Mouse (Mus musculus) kidney, embryonic 16.5 days (tissue): ENCODE results near the gene Atg4c. TPM values are rescaled to one million over a fixed set of nuclear protein-coding genes. Genes with fewer than 3 reads are reported as not detected.

Source experiments
- ATAC-seq: fragments of 200-750 bp; cut with Nextera tagmentation; 2 replicates; pipeline ENCODE4 v1.8.0; 2017; ENCODE audit warnings: moderate TSS enrichment; ENCODE audit not compliant: low FRiP score, low TSS enrichment
- H3K27ac ChIP-seq: fragments of 300-500 bp; sonication (generic); 2 replicates; pipeline ENCODE4 v1.5.1; 2014; ENCODE audit warnings: low read length
- H3K27me3 ChIP-seq: fragments of 300-500 bp; sonication (generic); 2 replicates; pipeline ENCODE4 v1.6.1; 2014; ENCODE audit warnings: low read length, control low read depth, mixed read lengths; ENCODE audit not compliant: insufficient read depth
- H3K36me3 ChIP-seq: fragments of 300-500 bp; sonication (generic); 2 replicates; pipeline ENCODE4 v1.6.1; 2014; ENCODE audit warnings: low read length, control low read depth, mixed read lengths; ENCODE audit not compliant: insufficient read depth
- H3K4me1 ChIP-seq: fragments of 300-500 bp; sonication (generic); 2 replicates; pipeline ENCODE4 v1.6.1; 2014; ENCODE audit warnings: low read length, control low read depth, mixed read lengths; ENCODE audit not compliant: insufficient read depth
- H3K4me2 ChIP-seq: fragments of 300-500 bp; sonication (generic); replicated peaks from 2 replicates; pipeline ENCODE4 v1.6.1; 2014; ENCODE audit warnings: low read depth, low read length
- H3K4me3 ChIP-seq: fragments of 300-500 bp; sonication (generic); 2 replicates; pipeline ENCODE4 v1.5.1; 2014; ENCODE audit warnings: mild to moderate bottlenecking, low read length
- H3K9ac ChIP-seq: fragments of 300-500 bp; sonication (generic); replicated peaks from 2 replicates; pipeline ENCODE4 v1.6.1; 2014; ENCODE audit warnings: low read length
- H3K9me3 ChIP-seq: fragments of 300-500 bp; sonication (generic); 2 replicates; pipeline ENCODE4 v1.6.1; 2016; ENCODE audit warnings: low read length, control low read depth
- WGBS: fragments of 180-500 bp; shearing (Covaris S2); extraction: QIAGEN DNeasy Blood & Tissue Kit; methylation state at CpG from one replicate; pipeline ENCODE4 v1.1.7; 2014; 5-methylcytosine and 5-hydroxymethylcytosine counted together
- polyA plus RNA-seq: library from polyadenylated mRNA; unstranded; fragments of >200 nt; fragmentation: Nextera tagmentation; extraction: Ambion mirVana; gene quantifications from 2 replicates; pipeline ENCODE4 v1.2.1, GENCODE M21; 2015

Atg4c gene
- polyA plus RNA-seq = 16.3 and 16.6 TPM in 2 replicates

- peak within 1 kb of the TSS; percentile 77 for H3K4me3 ChIP-seq
- no peaks in the 10 kb centered on the region for H3K36me3 ChIP-seq
- H3K9me3 ChIP-seq = no peaks in the 10 kb centered on the region
- H3K4me1 ChIP-seq = peaks cover 11% of the 10 kb centered on the region
- peak within 1 kb of the TSS; percentile 72 for H3K4me2 ChIP-seq
- no peaks in the 10 kb centered on the region for H3K27me3 ChIP-seq
- H3K27ac ChIP-seq = peak within 1 kb of the TSS; percentile 97
- peak within 1 kb of the TSS; percentile 93 for H3K9ac ChIP-seq
- ATAC-seq = peak; percentile 97
- WGBS = 0% methylated on average over 50 of the region's 50 CpGs
Measured at GRCm38 (mm10) chr4:99193810-99194582, at the start of gene Atg4c. Gene Atg4c (plus strand): TSS chr4:99193934.

- peaks cover 12% of the 10 kb centered on the region for H3K4me1 ChIP-seq
- H3K9me3 ChIP-seq = 0 out of 2 replicates have a peak, but pooled peaks cover 3% of the 10 kb centered on the region
- H3K36me3 ChIP-seq = no peaks in the 10 kb centered on the region
- no peak overlapping the region for H3K4me3 ChIP-seq
- H3K27ac ChIP-seq = peak overlapping the region; percentile 61
- 78% methylated on average over 4 of the region's 4 CpGs for WGBS
- H3K27me3 ChIP-seq = peaks cover 3% of the 10 kb centered on the region; the same call in 1 of the 2 replicates
- no peak overlapping the region for H3K9ac ChIP-seq
- H3K4me2 ChIP-seq = no peak overlapping the region
- ATAC-seq = no peak
Measured at GRCm38 (mm10) chr4:99151434-99151833, 42.3 kb upstream of the Atg4c start.

GRCm38 (mm10) chr4:99151885-99152558 is 41.7 kb upstream of the Atg4c start:
- Histone ChIP-seq H3K9ac (no peak overlapping the region), H3K27ac (peak overlapping the region; percentile 61), H3K36me3 (no peaks in the 10 kb centered on the region), H3K4me2 (0 out of 2 replicates have a peak overlapping the region, but pooled peaks have one; percentile 1), H3K4me3 (no peak overlapping the region), H3K27me3 (peaks cover 3% of the 10 kb centered on the region; the same call in 1 of the 2 replicates), H3K9me3 (no peaks in the 10 kb centered on the region), H3K4me1 (peaks cover 12% of the 10 kb centered on the region)
- 18% methylated on average over 4 of the region's 4 CpGs for WGBS
- ATAC-seq = peak; percentile 86

- no peak overlapping the region for H3K4me2 ChIP-seq
- H3K27me3 ChIP-seq = peaks cover 3% of the 10 kb centered on the region; the same call in 1 of the 2 replicates
- no peak overlapping the region for H3K9ac ChIP-seq
- no peak overlapping the region for H3K4me3 ChIP-seq
- peaks cover 11% of the 10 kb centered on the region for H3K4me1 ChIP-seq
- no peaks in the 10 kb centered on the region for H3K36me3 ChIP-seq
- H3K27ac ChIP-seq = no peak overlapping the region
- no peak for ATAC-seq
- WGBS = 62% methylated on average over 11 of the region's 11 CpGs
- no peaks in the 10 kb centered on the region for H3K9me3 ChIP-seq
Measured at GRCm38 (mm10) chr4:99156641-99157307, 37.0 kb upstream of the Atg4c start.

GRCm38 (mm10) chr4:99158495-99158894 is 35.2 kb upstream of the Atg4c start:
- WGBS = 74% methylated on average over 5 of the region's 5 CpGs
- no peaks in the 10 kb centered on the region for H3K36me3 ChIP-seq
- ATAC-seq = no peak
- peaks cover 3% of the 10 kb centered on the region; the same call in 1 of the 2 replicates for H3K27me3 ChIP-seq
- no peak overlapping the region for H3K4me3 ChIP-seq
- no peak overlapping the region for H3K4me2 ChIP-seq
- H3K9me3 ChIP-seq = no peaks in the 10 kb centered on the region
- peaks cover 13% of the 10 kb centered on the region for H3K4me1 ChIP-seq
- no peak overlapping the region for H3K27ac ChIP-seq
- no peak overlapping the region for H3K9ac ChIP-seq

- Histone ChIP-seq H3K36me3 (no peaks in the 10 kb centered on the region), H3K4me3 (no peak overlapping the region), H3K27me3 (no peaks in the 10 kb centered on the region; the same call in 1 of the 2 replicates), H3K27ac (no peak overlapping the region), H3K4me1 (peaks cover 13% of the 10 kb centered on the region), H3K9me3 (no peaks in the 10 kb centered on the region), H3K9ac (no peak overlapping the region), H3K4me2 (no peak overlapping the region)
- ATAC-seq = no peak
- 29% methylated on average over 3 of the region's 3 CpGs for WGBS
Measured at GRCm38 (mm10) chr4:99160414-99160813, 33.3 kb upstream of the Atg4c start.

- Histone ChIP-seq H3K27me3 (no peaks in the 10 kb centered on the region; the same call in 1 of the 2 replicates), H3K9ac (no peak overlapping the region), H3K9me3 (no peaks in the 10 kb centered on the region), H3K4me3 (no peak overlapping the region), H3K36me3 (no peaks in the 10 kb centered on the region), H3K27ac (no peak overlapping the region), H3K4me2 (no peak overlapping the region), H3K4me1 (peaks cover 13% of the 10 kb centered on the region)
- 70% methylated on average over 5 of the region's 5 CpGs for WGBS
- no peak for ATAC-seq
Measured at GRCm38 (mm10) chr4:99160899-99161298, 32.8 kb upstream of the Atg4c start.

- no peaks in the 10 kb centered on the region; the same call in 1 of the 2 replicates for H3K27me3 ChIP-seq
- H3K9me3 ChIP-seq = no peaks in the 10 kb centered on the region
- H3K9ac ChIP-seq = no peak overlapping the region
- 6% methylated on average over 6 of the region's 6 CpGs for WGBS
- no peak overlapping the region; the same call in 1 of the 2 replicates for H3K4me2 ChIP-seq
- H3K4me3 ChIP-seq = no peak overlapping the region
- peak overlapping the region; percentile 75; the same call in 1 of the 2 replicates for H3K27ac ChIP-seq
- H3K36me3 ChIP-seq = no peaks in the 10 kb centered on the region
- H3K4me1 ChIP-seq = peaks cover 13% of the 10 kb centered on the region
- peak; percentile 42; the same call in 1 of the 2 replicates for ATAC-seq
Measured at GRCm38 (mm10) chr4:99161457-99161971, 32.2 kb upstream of the Atg4c start.

GRCm38 (mm10) chr4:99163001-99163400 is 30.7 kb upstream of the Atg4c start:
- Histone ChIP-seq H3K9ac (no peak overlapping the region), H3K4me2 (peak overlapping the region; percentile 10), H3K9me3 (no peaks in the 10 kb centered on the region), H3K27me3 (no peaks in the 10 kb centered on the region; the same call in 1 of the 2 replicates), H3K27ac (no peak overlapping the region), H3K4me3 (0 out of 2 replicates have a peak overlapping the region, but pooled peaks have one; percentile 5), H3K4me1 (peaks cover 13% of the 10 kb centered on the region), H3K36me3 (no peaks in the 10 kb centered on the region)
- no peak for ATAC-seq
- 30% methylated on average over 9 of the region's 9 CpGs for WGBS
